Mouse (Mus musculus): ENCODE results near the gene Rtn4rl2. TPM values are rescaled to one million over a fixed set of nuclear protein-coding genes. Genes with fewer than 3 reads are reported as not detected.

The Rtn4rl2 gene
- total RNA-seq (2023), result not detected

DNA sequence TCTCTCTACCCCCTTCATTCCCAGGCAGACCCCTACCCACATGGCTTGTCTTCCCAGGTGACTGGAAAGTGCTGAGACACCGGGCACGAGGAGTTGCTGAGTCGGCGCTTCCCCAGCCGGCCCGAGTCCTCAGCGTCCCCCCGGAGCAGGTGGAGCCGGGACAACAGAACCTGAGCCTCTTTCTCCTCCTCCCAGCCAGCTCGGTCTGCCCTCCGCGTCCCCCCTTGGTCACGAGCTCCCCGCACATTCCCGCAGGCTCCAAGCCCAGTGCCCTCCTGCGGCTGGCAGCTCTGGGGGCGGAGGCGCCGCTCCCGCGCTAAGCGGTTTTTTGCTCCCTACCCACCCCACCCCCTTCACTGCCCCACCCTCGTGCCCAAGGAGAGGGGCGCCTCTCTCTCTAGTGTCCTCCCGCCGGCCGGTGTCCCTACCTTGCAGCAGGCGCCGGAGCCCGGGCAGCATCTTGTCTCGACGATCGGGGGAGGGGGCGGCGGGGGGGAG lies at the start of gene Rtn4rl2:
Gene Rtn4rl2 (minus strand): TSS at position 477 of the 498 bp plus-strand sequence.

GRCm38 (mm10) chr2:84838593-84838949 lies 47.9 kb downstream of the Rtn4rl2 start, which contains the start of gene Slc43a1:
Gene Slc43a1, plus strand, starts transcription at chr2:84838850.

GRCm38 (mm10) chr2:84826488-84827282 lies 59.8 kb downstream of the Rtn4rl2 start, which contains the start of gene Timm10:
Gene Timm10, plus strand, starts transcription at chr2:84826997.

DNA sequence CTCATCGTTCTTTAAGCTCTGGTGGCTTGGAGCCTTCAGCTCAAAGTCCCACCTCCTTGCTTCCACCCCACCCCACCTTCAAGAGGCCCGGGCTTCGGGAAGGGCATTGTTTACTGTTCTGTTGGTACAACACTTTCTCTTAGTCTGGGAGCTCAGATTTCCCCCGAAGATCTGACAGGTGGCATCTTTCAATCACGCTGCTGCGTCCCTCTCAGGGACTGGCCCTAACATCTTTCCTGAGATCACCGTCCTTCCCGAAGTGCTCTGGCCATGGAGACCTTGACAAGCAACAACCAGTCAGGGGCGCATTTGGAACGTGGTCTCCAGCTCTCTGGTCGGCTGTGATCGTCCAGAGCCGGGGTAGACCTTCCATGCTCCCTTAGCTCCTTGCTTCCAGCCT lies 64.0 kb downstream of the Rtn4rl2 start, which contains the start of gene Smtnl1:
Gene Smtnl1 (minus strand): TSS at position 101 of the 400 bp plus-strand sequence.

Other genes with a start within 250 kb of the Rtn4rl2 start
- 10 to 100 TPM; 13.6 to 20.2 TPM for gene Ctnnd1, start 235.9 kb downstream of the Rtn4rl2 start, total RNA-seq (2023)
- gene Btbd18, start 227.6 kb downstream of the Rtn4rl2 start, total RNA-seq (2023), result not detected
- 10 to 100 TPM; 33.9 to 48.3 TPM for gene Selenoh, start 215.9 kb downstream of the Rtn4rl2 start, total RNA-seq (2023)
- gene Gm28635, start 208.7 kb downstream of the Rtn4rl2 start, total RNA-seq (2023), result not detected
- gene Med19, start 208.3 kb downstream of the Rtn4rl2 start, total RNA-seq (2023), result 1 to 10 TPM; 8.7 to 9.4 TPM
- 10 to 100 TPM; 16.0 to 17.0 TPM for gene Tmx2, start 207.6 kb downstream of the Rtn4rl2 start, total RNA-seq (2023)
- gene Zdhhc5, start 171.5 kb downstream of the Rtn4rl2 start, total RNA-seq (2023), result 10 to 100 TPM; 39.0 TPM
- 10 to 100 TPM; 16.4 to 22.9 TPM for gene Clp1, start 159.4 kb downstream of the Rtn4rl2 start, total RNA-seq (2023)
- 1 to 10 TPM; 2.1 to 2.3 TPM for gene Ypel4, start 152.7 kb downstream of the Rtn4rl2 start, total RNA-seq (2023)
- not detected for gene Gm19426, start 143.1 kb downstream of the Rtn4rl2 start, total RNA-seq (2023)
- under 1 TPM; 0.20 to 0.90 TPM for gene Serping1, start 111.3 kb downstream of the Rtn4rl2 start, total RNA-seq (2023)
- gene Ube2l6, start 87.9 kb downstream of the Rtn4rl2 start, total RNA-seq (2023), result 10 to 100 TPM; 21.7 to 29.5 TPM
- under 1 TPM in 1 of 2 experiments, not detected in 1; 0.35 TPM for gene Smtnl1, start 64.1 kb downstream of the Rtn4rl2 start, total RNA-seq (2023)
- gene Timm10, start 59.7 kb downstream of the Rtn4rl2 start, total RNA-seq (2023), result 1 to 10 TPM; 5.6 to 7.0 TPM
- 10 to 100 TPM in 1 of 2 experiments, 1 to 10 TPM in 1; 6.7 to 11.0 TPM for gene Slc43a1, start 47.9 kb downstream of the Rtn4rl2 start, total RNA-seq (2023)
- 10 to 100 TPM; 38.7 to 54.8 TPM for gene Slc43a3, start 49.9 kb upstream of the Rtn4rl2 start, total RNA-seq (2023)
- 100 to 1,000 TPM; 120 to 419 TPM for gene Prg2, start 93.8 kb upstream of the Rtn4rl2 start, total RNA-seq (2023)
- 10 to 100 TPM in 1 of 2 experiments, 1 to 10 TPM in 1; 6.6 to 27.0 TPM for gene Prg3, start 101.5 kb upstream of the Rtn4rl2 start, total RNA-seq (2023)
- gene Ssrp1, start 150.5 kb upstream of the Rtn4rl2 start, total RNA-seq (2023), result 100 to 1,000 TPM; 104 to 111 TPM
- gene P2rx3, start 150.8 kb upstream of the Rtn4rl2 start, total RNA-seq (2023), result under 1 TPM; 0.37 to 0.38 TPM
- gene Tnks1bp1, start 161.3 kb upstream of the Rtn4rl2 start, total RNA-seq (2023), result 10 to 100 TPM in 1 of 2 experiments, 1 to 10 TPM in 1; 7.1 to 11.7 TPM
- 1 to 10 TPM; 2.3 TPM for gene Aplnr, start 249.5 kb upstream of the Rtn4rl2 start, total RNA-seq (2023)

Measured in neutrophil, adult 59 days (primary cell).